Mouse (Mus musculus): ENCODE data around the gene Krt17.

GRCm38 (mm10) chr11:100255514-100255913 is 5.3 kb downstream of the Krt17 start:
- no peak for TF ChIP-seq CTCF (IDR thresholded peaks at IDR 0.05; ENCODE audit: low read depth)
- TF ChIP-seq EP300 (IDR thresholded peaks at IDR 0.05; ENCODE audit: low read depth), result no peak

Data from heart, postnatal 0 days (tissue).